Mouse (Mus musculus) erythroblast, adult 5-6 weeks (primary cell): Measurements from ENCODE around the gene Ndufaf4. TPM values are rescaled to one million over a fixed set of nuclear protein-coding genes. Genes with fewer than 3 reads are reported as not detected.
"Not testable (repeated sequence)": the region's sequence is repeated elsewhere in the genome, so short reads cannot be mapped to it uniquely, and the experiment has no call there.

Experiments
- ATAC-seq: replicated peaks from 2 replicates; pipeline ENCODE4 v1.8.0; 2016; ENCODE audit warnings: moderate number of reproducible peaks, mild to moderate bottlenecking, moderate TSS enrichment, inconsistent platforms; ENCODE audit not compliant: poor library complexity, low FRiP score, severe bottlenecking
- total RNA-seq, 2 experiments: library from RNA; stranded (forward) in 1 of 2; stranded (reverse) in 1 of 2; fragments of 150-400 nt in 1 of 2; fragments of 200-764, 138-1000 nt in 1 of 2; gene quantifications; 2 replicates each; pipeline versions ENCODE4 v1.2.3 to v1.2.4; 2015 to 2017; ENCODE audit warnings: low replicate concordance in 2 of 2

Gene Ndufaf4
- total RNA-seq (2015; ENCODE audit: low replicate concordance) (5.2 and 6.9 TPM in 2 replicates), total RNA-seq (2017; ENCODE audit: low replicate concordance) (2.6 and 5.0 TPM in 2 replicates)

- peak; percentile 99 for ATAC-seq
Measured at GRCm38 (mm10) chr4:24897851-24898515, at the start of gene Ndufaf4. TSS of gene Ndufaf4 (plus strand) at chr4:24898083.

DNA sequence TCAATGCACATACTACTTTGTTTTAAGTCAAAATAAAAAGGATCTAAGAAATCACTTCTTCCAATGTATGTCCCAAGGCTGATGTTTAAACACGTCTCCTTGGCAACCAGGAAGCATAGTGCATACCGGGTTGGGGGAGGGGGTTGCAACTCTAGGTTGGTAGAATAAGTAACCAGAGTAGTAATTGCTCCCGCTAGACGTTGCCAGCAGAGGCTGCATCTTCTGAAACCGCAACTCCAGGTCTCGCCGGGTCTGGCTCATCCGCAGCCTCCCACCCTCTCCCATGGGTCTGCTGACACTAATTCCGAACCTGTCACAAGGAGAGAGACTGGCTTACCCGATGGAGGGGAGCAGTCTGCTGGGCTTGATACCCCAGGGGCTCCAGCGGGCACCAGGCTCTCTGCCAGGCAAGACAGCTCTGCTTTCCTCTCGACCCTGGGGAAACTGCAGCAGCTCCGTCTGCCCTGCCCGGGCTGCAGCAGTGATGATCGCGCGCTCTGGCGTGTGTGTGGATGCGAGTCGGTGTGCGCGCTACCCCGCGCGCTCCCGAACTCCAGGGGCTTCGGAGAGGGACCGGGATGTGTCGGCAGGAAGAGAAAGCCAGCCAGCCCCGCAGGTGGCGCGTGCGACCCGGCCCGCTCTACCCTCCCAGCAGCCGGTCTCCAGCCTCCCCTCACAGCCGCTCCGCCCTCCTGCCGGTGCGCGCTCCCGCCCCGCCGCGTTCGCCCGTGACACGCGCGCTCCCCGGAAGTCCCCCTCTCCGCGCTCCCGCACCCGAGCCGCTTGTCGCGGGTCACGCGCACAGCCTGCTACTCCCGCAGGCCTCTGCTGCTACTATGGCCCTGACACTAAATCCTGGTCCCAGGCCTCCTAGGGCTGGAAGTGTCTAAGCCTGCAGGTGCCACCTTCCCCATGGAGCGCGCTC, 47.2 kb upstream of the Ndufaf4 start, which contains the start of gene Klhl32:
Gene Klhl32, minus strand, starts transcription at position 724 of the 925 bp plus-strand sequence.
- ATAC-seq = no peak

DNA sequence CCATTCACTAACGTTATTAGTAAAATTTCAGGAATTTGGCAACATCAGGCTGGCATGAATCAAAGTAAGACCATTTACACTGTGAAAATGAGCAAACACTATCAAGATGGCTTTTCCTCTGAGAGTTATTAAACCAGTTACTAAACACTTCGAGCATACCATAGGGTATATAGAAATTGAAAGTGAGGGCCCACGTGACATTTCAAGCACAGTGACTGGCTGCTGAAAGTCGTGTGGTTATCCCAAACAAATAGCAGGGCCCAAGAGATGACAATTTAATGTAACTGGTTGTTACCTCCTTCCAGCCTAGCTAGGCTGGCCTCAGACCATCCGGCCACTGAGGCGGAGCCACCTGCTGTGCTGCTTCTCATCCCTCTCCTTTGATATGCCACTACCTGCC, 32.2 kb upstream of the Ndufaf4 start:
- ATAC-seq = no peak

- no peak for ATAC-seq
Measured at GRCm38 (mm10) chr4:24869230-24869629, 28.7 kb upstream of the Ndufaf4 start.

DNA sequence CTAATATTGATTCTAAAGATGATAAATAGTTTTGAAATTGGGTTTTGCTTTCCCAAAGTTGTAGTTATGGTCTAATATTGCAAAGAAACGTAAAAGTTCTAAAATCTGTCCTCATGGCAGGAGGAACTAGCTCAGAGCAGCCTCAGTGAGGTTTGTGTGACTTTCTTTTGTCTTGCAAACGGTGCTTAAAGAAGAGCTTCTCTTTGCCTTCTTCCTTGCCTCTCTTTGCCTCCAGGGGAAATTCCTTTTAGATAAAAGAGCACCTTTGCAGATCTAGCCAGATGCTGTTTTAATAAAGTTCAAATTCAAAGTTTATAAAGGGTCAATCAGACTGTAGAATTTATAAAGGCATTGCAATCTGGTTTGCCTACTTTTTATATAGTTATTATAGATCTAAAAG, 8.5 kb upstream of the Ndufaf4 start:
- not testable (repeated sequence) for ATAC-seq

DNA sequence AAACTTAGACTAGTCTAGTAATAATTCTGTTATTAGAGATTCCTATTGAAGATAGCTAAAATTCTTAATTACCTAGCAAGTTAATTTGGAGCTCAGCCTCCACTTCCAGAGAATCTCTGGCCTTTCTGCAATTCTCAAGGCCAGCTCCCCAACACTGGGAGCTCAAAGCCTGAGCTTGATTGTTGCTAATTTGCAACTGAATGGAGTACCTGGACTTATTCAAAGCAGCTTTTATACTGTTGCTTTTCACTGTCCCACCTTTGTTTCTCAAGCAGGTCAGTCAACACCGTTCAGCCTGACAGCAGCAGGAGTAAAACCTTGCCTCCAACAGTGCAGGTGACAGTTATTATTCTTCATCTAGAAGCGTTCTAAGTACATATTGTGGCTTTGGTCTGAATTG, 5.6 kb upstream of the Ndufaf4 start:
- ATAC-seq = not testable (repeated sequence)

DNA sequence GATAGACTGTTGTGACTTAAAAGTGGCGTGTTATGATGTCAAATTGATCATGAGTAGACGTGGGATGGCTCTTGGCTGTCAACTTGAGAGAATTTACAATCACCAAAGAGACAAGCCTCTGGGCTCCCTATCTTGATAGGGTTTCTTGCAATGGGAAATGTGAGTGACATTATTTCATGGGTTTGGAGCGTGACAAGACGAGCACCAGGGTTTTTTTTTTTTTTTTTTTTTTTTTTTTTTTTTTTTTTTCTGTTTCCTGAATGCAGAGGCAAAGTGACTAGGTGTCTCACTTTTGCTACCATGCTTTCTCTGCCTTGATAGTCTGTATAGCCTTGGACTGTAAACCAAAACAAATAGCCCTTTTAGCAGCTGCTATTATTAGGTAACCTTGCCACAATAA, 3.3 kb upstream of the Ndufaf4 start:
- no peak for ATAC-seq

DNA sequence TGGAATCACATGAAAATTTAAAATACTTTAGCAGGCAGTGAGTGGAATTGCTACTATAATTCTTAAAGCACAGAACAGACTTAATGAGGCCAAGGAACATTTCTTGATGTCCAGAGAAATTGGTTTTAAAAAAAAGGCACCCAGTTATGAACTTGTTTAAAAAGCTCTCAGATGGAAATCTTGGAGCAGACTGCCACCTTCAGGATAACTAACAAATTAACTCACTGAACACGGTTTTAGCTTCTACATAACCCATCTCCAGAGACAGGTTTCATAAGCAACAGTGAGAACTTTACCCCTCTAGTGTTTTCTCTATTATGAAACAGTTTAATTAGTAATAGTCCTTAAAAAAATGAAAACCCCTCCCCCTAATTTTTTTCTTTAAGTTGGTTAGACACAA, 1.1 kb upstream of the Ndufaf4 start:
- no peak for ATAC-seq

- peak; percentile 81 for ATAC-seq
Measured at GRCm38 (mm10) chr4:24897351-24897750, 532 bp upstream of the Ndufaf4 start.

- ATAC-seq = no peak
Measured at GRCm38 (mm10) chr4:24898636-24899035, 753 bp downstream of the Ndufaf4 start.

DNA sequence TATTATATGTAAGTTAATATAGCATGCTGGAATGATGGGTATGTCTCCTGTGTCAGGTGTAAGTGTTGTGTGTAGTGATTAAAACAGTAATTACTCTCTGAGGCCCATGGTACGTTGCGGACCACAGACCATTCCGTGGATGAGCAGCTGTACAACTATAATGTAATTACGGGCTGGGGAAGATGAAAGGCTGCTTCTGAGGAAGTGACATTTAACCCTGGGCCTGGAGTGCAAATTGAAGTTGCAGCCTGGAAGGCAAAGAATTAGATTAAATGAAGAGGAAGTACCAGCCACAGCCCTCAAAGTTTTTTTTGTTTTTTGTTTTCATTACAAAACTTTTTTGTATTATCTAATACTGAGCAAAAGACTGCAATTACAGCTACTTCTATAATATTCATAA, 1.3 kb downstream of the Ndufaf4 start:
- no peak for ATAC-seq

DNA sequence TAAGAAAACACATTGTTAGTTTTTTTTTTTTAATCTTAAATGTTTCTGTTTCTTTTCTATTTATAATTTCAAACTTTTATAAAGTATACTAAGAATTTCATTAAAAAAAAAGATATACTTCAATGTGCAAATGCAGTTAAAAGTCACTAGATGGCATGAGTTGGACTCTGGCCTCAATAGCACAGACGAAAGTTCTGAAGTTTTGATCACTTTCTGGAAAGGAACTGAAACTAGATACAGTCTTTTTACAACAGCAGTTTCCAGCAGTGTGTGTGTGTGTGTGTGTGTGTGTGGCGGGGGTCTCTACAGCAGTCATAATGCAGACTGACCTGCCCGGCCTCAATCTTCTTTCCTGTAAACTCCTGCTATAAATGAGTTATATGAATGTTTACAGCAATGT, 9.9 kb downstream of the Ndufaf4 start:
- no peak for ATAC-seq

- ATAC-seq = no peak
Measured at GRCm38 (mm10) chr4:24915631-24916030, 17.7 kb downstream of the Ndufaf4 start.

DNA sequence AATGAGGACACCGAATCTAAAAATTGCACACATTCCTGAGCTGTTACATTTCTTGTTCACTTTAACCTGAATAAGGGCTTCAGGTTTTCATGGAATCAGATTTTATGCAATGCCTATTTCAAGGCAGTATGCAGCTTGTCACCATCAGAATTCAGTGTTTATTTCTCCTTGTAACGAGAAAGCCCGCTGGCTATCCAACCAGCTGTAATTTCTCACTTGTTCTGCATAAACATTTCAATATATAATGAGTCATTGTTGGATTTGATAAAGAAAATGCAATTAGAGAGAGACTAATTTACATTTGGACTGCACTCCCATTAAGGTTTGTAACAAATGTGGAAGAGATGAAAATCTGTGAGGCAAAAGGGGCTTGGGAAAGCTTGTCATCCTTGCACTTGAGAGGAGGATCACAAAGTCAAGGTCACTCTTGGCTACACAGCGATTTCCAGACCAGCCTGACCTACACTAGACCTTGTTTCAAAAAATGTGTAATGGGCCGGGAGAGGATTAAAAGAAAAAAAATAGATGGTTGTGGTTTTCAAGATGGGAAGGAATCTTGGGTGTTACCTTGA, 22.2 kb downstream of the Ndufaf4 start:
- no peak for ATAC-seq

- no peak for ATAC-seq
Measured at GRCm38 (mm10) chr4:24924726-24925125, 26.8 kb downstream of the Ndufaf4 start.

DNA sequence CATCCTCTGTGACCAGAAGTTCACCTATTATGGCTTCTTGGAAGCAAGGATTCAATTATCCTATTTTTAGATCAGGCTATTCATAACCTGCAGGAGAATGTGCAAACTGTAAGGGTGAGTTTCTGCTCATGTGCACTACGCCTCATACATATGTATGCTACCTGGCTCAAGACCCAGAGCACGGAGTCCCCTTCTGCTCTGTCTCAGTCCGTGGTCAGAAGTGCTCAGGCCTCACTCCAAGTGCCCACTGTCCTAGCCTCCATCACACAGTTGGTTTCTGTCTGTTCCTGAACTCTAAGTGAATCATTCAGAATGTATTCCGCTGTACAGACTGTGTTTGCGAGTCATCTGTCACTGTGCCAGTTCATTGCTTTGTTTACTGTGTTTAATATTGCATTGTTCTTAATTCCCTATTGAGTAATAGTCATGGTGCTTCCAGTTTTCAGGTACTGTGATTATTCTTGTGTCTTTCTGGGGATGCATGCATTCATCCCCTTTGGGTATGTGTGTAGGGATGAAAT, 30.4 kb downstream of the Ndufaf4 start:
- no peak for ATAC-seq

GRCm38 (mm10) chr4:24928926-24929325, 31.0 kb downstream of the Ndufaf4 start:
- ATAC-seq = no peak

- no peak for ATAC-seq
Measured at GRCm38 (mm10) chr4:24942728-24943424, 45.0 kb downstream of the Ndufaf4 start.
